Mouse (Mus musculus) CD4-positive, CD25-positive, alpha-beta regulatory T cell, adult 4 months (primary cell): ENCODE measurements around the gene Mccc1. TPM values are rescaled to one million over a fixed set of nuclear protein-coding genes. Genes with fewer than 3 reads are reported as not detected.

Experiments used
- polyA plus RNA-seq, 2 experiments: library from polyadenylated mRNA; unstranded; fragments of 100-300 nt; shearing (Covaris generic); gene quantifications; one replicate each; pipeline ENCODE4 v1.2.1; 2017

Mccc1 gene
- polyA plus RNA-seq, 2 experiments from 2014 or later: 23.6 to 35.7 TPM

Other genes starting within 250 kb of the Mccc1 start
- gene Atp11b, start 246.6 kb downstream of the Mccc1 start, polyA plus RNA-seq: 10 to 100 TPM; 69.0 to 82.0 TPM
- 100 to 1,000 TPM in 1 of 2 experiments, 10 to 100 TPM in 1; 95.9 to 129 TPM for gene Dcun1d1, start 63.2 kb downstream of the Mccc1 start, polyA plus RNA-seq
- gene Ccdc144b, start 52.9 kb upstream of the Mccc1 start, polyA plus RNA-seq: not detected
- gene Acad9, start 65.3 kb upstream of the Mccc1 start, polyA plus RNA-seq: 10 to 100 TPM; 41.6 to 42.2 TPM
- gene D3Ertd254e, start 150.3 kb upstream of the Mccc1 start, polyA plus RNA-seq: 1 to 10 TPM; 7.5 to 7.9 TPM
- not detected for gene Qrfpr, start 221.6 kb upstream of the Mccc1 start, polyA plus RNA-seq